ENCODE assay signal across 8 mouse cellular contexts in genomic region chrX:12077601-12077980, GRCm38 (mm10).
A peak's percentile ranks its signal among the peaks of the same experiment; 100 is the strongest.
DNase-seq lines count a peak whose midpoint lies in the region; ATAC-seq and TF ChIP-seq lines count a peak whose summit lies in the region.

No protein-coding gene starts in this region.

- TF ChIP-seq EP300 in ES-Bruce4 (IDR thresholded peaks at IDR 0.05; ENCODE audit: insufficient read depth, low read depth, low read length), result no peak

- H3K4me1 ChIP-seq in heart, embryonic 14.5 days (ENCODE audit: control insufficient read depth in 2 of 2, insufficient read depth in 2 of 2, low read length in 2 of 2), result peaks cover 17 to 25% of the 10 kb centered on the region in 2 experiments
- H3K4me1 ChIP-seq in ES-Bruce4 (ENCODE audit: control insufficient read depth, insufficient read depth, low read length), result no peaks in the 10 kb centered on the region
- H3K4me1 ChIP-seq in forebrain, embryonic 15.5 days, result peaks cover 48% of the 10 kb centered on the region
- peaks cover 22% of the 10 kb centered on the region for H3K4me1 ChIP-seq in liver, embryonic 16.5 days (ENCODE audit: control insufficient read depth, low read depth, low read length)

- no peak for TF ChIP-seq POLR2A in ES-Bruce4 (IDR thresholded peaks at IDR 0.05; ENCODE audit: insufficient read depth, low read length)

- no peak for ATAC-seq in heart, embryonic 14.5 days (ENCODE audit: insufficient number of reproducible peaks, insufficient read depth, low FRiP score, low read depth)
- ATAC-seq in forebrain, embryonic 15.5 days (replicated peaks), result no peak
- ATAC-seq in liver, embryonic 16.5 days (ENCODE audit: low read depth), result no peak

- peaks cover 38% of the 10 kb centered on the region for H3K27me3 ChIP-seq in heart, embryonic 14.5 days (ENCODE audit: control insufficient read depth, insufficient read depth, low read length)
- H3K27me3 ChIP-seq in ES-Bruce4 (ENCODE audit: control insufficient read depth, insufficient read depth, low read length, poor library complexity, severe bottlenecking), result peaks cover 19% of the 10 kb centered on the region
- H3K27me3 ChIP-seq in forebrain, embryonic 15.5 days, result peaks cover 23% of the 10 kb centered on the region; the same call in 1 of the 2 replicates
- peaks cover 70% of the 10 kb centered on the region for H3K27me3 ChIP-seq in liver, embryonic 16.5 days (ENCODE audit: control insufficient read depth, insufficient read depth, low read depth, low read length)

- no peak for TF ChIP-seq CTCF in ES-Bruce4 (IDR thresholded peaks at IDR 0.05; ENCODE audit: low read depth, low read length)

- H3K4me2 ChIP-seq in heart, embryonic 14.5 days (ENCODE audit: low read length), result peak overlapping the region; percentile 80
- peak overlapping the region; percentile 67 for H3K4me2 ChIP-seq in forebrain, embryonic 15.5 days (replicated peaks)
- H3K4me2 ChIP-seq in liver, embryonic 16.5 days (ENCODE audit: low read depth, low read length), result peak overlapping the region; percentile 90

- no peaks in the 10 kb centered on the region for H3K9me3 ChIP-seq in heart, embryonic 14.5 days (ENCODE audit: control insufficient read depth, low read length)
- no peaks in the 10 kb centered on the region for H3K9me3 ChIP-seq in ES-Bruce4 (replicated peaks; ENCODE audit: control insufficient read depth, insufficient read depth, low read length, poor library complexity, severe bottlenecking)
- H3K9me3 ChIP-seq in forebrain, embryonic 15.5 days, result no peaks in the 10 kb centered on the region
- H3K9me3 ChIP-seq in liver, embryonic 16.5 days (replicated peaks; ENCODE audit: control insufficient read depth, low read length), result no peaks in the 10 kb centered on the region

- no peaks in the 10 kb centered on the region for H3K36me3 ChIP-seq in heart, embryonic 14.5 days (ENCODE audit: control insufficient read depth, insufficient read depth, low read length)
- H3K36me3 ChIP-seq in ES-Bruce4 (ENCODE audit: control insufficient read depth, insufficient read depth, low read length, poor library complexity, severe bottlenecking), result no peaks in the 10 kb centered on the region
- no peaks in the 10 kb centered on the region for H3K36me3 ChIP-seq in forebrain, embryonic 15.5 days
- H3K36me3 ChIP-seq in liver, embryonic 16.5 days (ENCODE audit: control insufficient read depth, insufficient read depth), result no peaks in the 10 kb centered on the region

- peak overlapping the region; percentile 87 for H3K9ac ChIP-seq in heart, embryonic 14.5 days (ENCODE audit: low read length)
- no peak overlapping the region for H3K9ac ChIP-seq in ES-Bruce4 (ENCODE audit: low read depth, poor library complexity, severe bottlenecking)
- peak overlapping the region; percentile 77 for H3K9ac ChIP-seq in forebrain, embryonic 15.5 days (replicated peaks)
- peak overlapping the region; percentile 73 for H3K9ac ChIP-seq in liver, embryonic 16.5 days (ENCODE audit: low read depth, low read length)

- DNase-seq in heart, adult 11 months, result no peak
- DNase-seq in left cerebral cortex, adult 18-20 months (ENCODE audit: low spot score in 2 of 2), result no peak
- DNase-seq in right cerebral cortex, postnatal 10 days (ENCODE audit: low spot score in 2 of 2), result no peak
- DNase-seq in layer of hippocampus, postnatal 36 days, result no peak

- peak overlapping the region; percentile 66 to 79 for H3K4me3 ChIP-seq in heart, embryonic 14.5 days (ENCODE audit: control insufficient read depth in 1 of 2, insufficient read depth in 1 of 2, low read depth in 1 of 2, low read length in 2 of 2)
- H3K4me3 ChIP-seq in ES-Bruce4 (ENCODE audit: low read depth, low read length), result peak overlapping the region; percentile 63
- peak overlapping the region; percentile 70 for H3K4me3 ChIP-seq in forebrain, embryonic 15.5 days
- peak overlapping the region; percentile 74 for H3K4me3 ChIP-seq in liver, embryonic 16.5 days (ENCODE audit: low read depth, low read length)

- WGBS in heart, embryonic 14.5 days, result 4% methylated on average over 22 of the region's 22 CpGs
- WGBS in forebrain, embryonic 15.5 days, result 2% methylated on average over 22 of the region's 22 CpGs
- WGBS in liver, embryonic 16.5 days (ENCODE audit: insufficient replicate concordance), result 4% methylated on average over 22 of the region's 22 CpGs

- peak overlapping the region; percentile 67 to 74; a peak in 3 of 4 replicates for H3K27ac ChIP-seq in heart, embryonic 14.5 days (replicated peaks in 1 of 2; ENCODE audit: control insufficient read depth in 1 of 2, insufficient read depth in 1 of 2, low read depth in 2 of 2, low read length in 2 of 2)
- no peak overlapping the region for H3K27ac ChIP-seq in ES-Bruce4 (ENCODE audit: insufficient read depth, low read length)
- peak overlapping the region; percentile 92 for H3K27ac ChIP-seq in forebrain, embryonic 15.5 days (replicated peaks)
- no peak overlapping the region for H3K27ac ChIP-seq in liver, embryonic 16.5 days (ENCODE audit: low read length)

Comparison
In these comparisons a context has a peak if more than half of its experiments do, and no peak if none do; other contexts are left out.
1. H3K27ac ChIP-seq: peak in heart, embryonic 14.5 days (2 of 2) and forebrain, embryonic 15.5 days (single experiment); none in ES-Bruce4 (single experiment) and liver, embryonic 16.5 days (single experiment).
2. Peak in every context shown above with its lines, with median percentiles within 50 percentile points of each other: H3K4me2 ChIP-seq and H3K4me3 ChIP-seq.